Mouse (Mus musculus) yolk sac, embryonic 10.5 days (tissue): ENCODE measurements around the gene Vwa5a.

Experiments
- DNase-seq: peaks from one replicate; pipeline ENCODE4 v3.0.0-alpha.2; 2017; ENCODE audit warnings: low spot score

Gene Vwa5a

GRCm38 (mm10) chr9:38718102-38718501, at the start of gene Vwa5a:
Gene Vwa5a (plus strand): TSS chr9:38718268.
- peak; percentile 23 for DNase-seq

- no peak for DNase-seq
Observed at GRCm38 (mm10) chr9:38672887-38673286, 45.2 kb upstream of the Vwa5a start.

- no peak for DNase-seq
Observed at GRCm38 (mm10) chr9:38674501-38674900, 43.6 kb upstream of the Vwa5a start, which contains the start of gene Olfr918. Gene Olfr918 (minus strand): TSS chr9:38674601.

- peak; percentile 19 for DNase-seq
Observed at GRCm38 (mm10) chr9:38718927-38719441, 916 bp downstream of the Vwa5a start.

- no peak for DNase-seq
Observed at GRCm38 (mm10) chr9:38724044-38724443, 6.0 kb downstream of the Vwa5a start.

- no peak for DNase-seq
Observed at GRCm38 (mm10) chr9:38728218-38728617, 10.2 kb downstream of the Vwa5a start.

GRCm38 (mm10) chr9:38741408-38741807, 23.3 kb downstream of the Vwa5a start:
- no peak for DNase-seq

GRCm38 (mm10) chr9:38744619-38745315, 26.7 kb downstream of the Vwa5a start:
- DNase-seq, result no peak

- no peak for DNase-seq
Observed at GRCm38 (mm10) chr9:38751999-38752398, 33.9 kb downstream of the Vwa5a start, which contains the start of gene Olfr920. Gene Olfr920 (plus strand): TSS chr9:38752299.

GRCm38 (mm10) chr9:38772768-38773167, 54.7 kb downstream of the Vwa5a start, which contains the start of gene Olfr921:
Gene Olfr921 (plus strand): TSS chr9:38773068.
- DNase-seq, result no peak

- no peak for DNase-seq
Observed at GRCm38 (mm10) chr9:38792689-38793088, 74.6 kb downstream of the Vwa5a start.
